Mouse (Mus musculus) heart, embryonic 11.5 days (tissue): ENCODE results near the gene Gm14085. TPM values are rescaled to one million over a fixed set of nuclear protein-coding genes. Genes with fewer than 3 reads are reported as not detected.

ENCODE experiments used
- ATAC-seq: fragments of 200-750 bp; cut with Nextera tagmentation; replicated peaks from 2 replicates; pipeline ENCODE4 v1.8.0; 2017; ENCODE audit warnings: moderate library complexity; ENCODE audit not compliant: insufficient number of reproducible peaks, low FRiP score, low TSS enrichment
- H3K27ac ChIP-seq: fragments of 300-500 bp; sonication (generic); 2 replicates; pipeline ENCODE4 v1.5.1; 2014; ENCODE audit warnings: mild to moderate bottlenecking, low read depth, low read length
- H3K27me3 ChIP-seq: fragments of 300-500 bp; sonication (generic); 2 replicates; pipeline ENCODE4 v1.6.1; 2014; ENCODE audit warnings: mild to moderate bottlenecking, low read length, mixed read lengths; ENCODE audit not compliant: control insufficient read depth, insufficient read depth
- H3K36me3 ChIP-seq: fragments of 300-500 bp; sonication (generic); 2 replicates; pipeline ENCODE4 v1.6.1; 2014; ENCODE audit warnings: mild to moderate bottlenecking, low read length, moderate library complexity, mixed read lengths; ENCODE audit not compliant: control insufficient read depth, insufficient read depth
- H3K4me1 ChIP-seq: fragments of 300-500 bp; sonication (generic); 2 replicates; pipeline ENCODE4 v1.6.1; 2014; ENCODE audit warnings: low read length; ENCODE audit not compliant: control insufficient read depth, insufficient read depth
- H3K4me2 ChIP-seq: fragments of 300-500 bp; sonication (generic); 2 replicates; pipeline ENCODE4 v1.6.1; 2014; ENCODE audit warnings: mild to moderate bottlenecking, moderate library complexity
- H3K4me3 ChIP-seq: fragments of 300-500 bp; sonication (generic); 2 replicates; pipeline ENCODE4 v1.5.1; 2014; ENCODE audit warnings: low read depth, low read length
- H3K9ac ChIP-seq: fragments of 300-500 bp; sonication (generic); 2 replicates; pipeline ENCODE4 v1.6.1; 2014; ENCODE audit warnings: mild to moderate bottlenecking, low read depth, low read length, moderate library complexity
- H3K9me3 ChIP-seq: fragments of 300-500 bp; sonication (generic); replicated peaks from 2 replicates; pipeline ENCODE4 v1.6.1; 2016; ENCODE audit warnings: low read length; ENCODE audit not compliant: control insufficient read depth
- WGBS: fragments of 180-500 bp; shearing (Covaris S2); extraction: QIAGEN DNeasy Blood & Tissue Kit; methylation state at CpG from one replicate; pipeline ENCODE4 v1.1.7; 2014; ENCODE audit not compliant: insufficient replicate concordance; 5-methylcytosine and 5-hydroxymethylcytosine counted together
- polyA plus RNA-seq: library from polyadenylated mRNA; unstranded; fragments of >200 nt; fragmentation: Nextera tagmentation; extraction: Ambion mirVana; gene quantifications from 2 replicates; pipeline ENCODE4 v1.2.1, GENCODE M21; 2014

Gene Gm14085
- polyA plus RNA-seq, 1 experiment from 2014 or later = not detected

DNA sequence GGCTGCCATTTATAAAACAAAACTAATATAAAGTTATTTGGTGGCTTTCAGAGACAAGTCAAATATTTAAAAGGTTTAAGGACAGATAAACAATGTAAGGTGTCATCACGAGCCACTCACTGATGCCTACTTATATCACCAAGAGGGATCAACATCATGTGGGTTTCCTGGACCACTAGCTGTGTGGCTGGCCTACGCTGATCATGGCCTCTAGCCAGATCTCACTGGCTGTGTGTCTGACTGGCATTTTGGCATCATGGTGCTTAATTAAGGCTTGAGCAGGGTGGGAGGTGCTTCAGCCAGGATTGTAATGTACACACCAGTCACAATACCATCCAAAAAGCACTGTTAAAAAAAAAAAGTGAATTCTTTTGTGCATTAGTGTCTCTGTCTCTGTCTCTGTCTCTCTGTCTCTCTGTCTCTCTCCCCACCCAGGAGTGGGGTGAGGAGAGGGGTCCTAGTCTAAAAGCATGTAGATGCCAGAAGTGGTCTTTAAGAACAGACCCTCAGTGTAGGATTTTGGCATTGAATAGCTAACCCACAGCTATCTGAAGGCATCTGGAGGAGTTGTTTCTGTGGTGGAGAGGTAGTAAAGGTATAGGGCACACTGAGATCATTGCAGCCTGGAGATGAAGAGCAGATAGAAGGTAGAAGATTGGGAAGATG, 47.5 kb downstream of the Gm14085 start:
- ATAC-seq = no peak
- no peaks in the 10 kb centered on the region for H3K36me3 ChIP-seq
- no peak overlapping the region for H3K4me3 ChIP-seq
- 75% methylated on average over 2 of the region's 2 CpGs for WGBS
- H3K27ac ChIP-seq = no peak overlapping the region
- H3K4me1 ChIP-seq = no peaks in the 10 kb centered on the region
- H3K27me3 ChIP-seq = no peaks in the 10 kb centered on the region
- H3K4me2 ChIP-seq = no peak overlapping the region
- H3K9ac ChIP-seq = no peak overlapping the region
- H3K9me3 ChIP-seq = no peaks in the 10 kb centered on the region

DNA sequence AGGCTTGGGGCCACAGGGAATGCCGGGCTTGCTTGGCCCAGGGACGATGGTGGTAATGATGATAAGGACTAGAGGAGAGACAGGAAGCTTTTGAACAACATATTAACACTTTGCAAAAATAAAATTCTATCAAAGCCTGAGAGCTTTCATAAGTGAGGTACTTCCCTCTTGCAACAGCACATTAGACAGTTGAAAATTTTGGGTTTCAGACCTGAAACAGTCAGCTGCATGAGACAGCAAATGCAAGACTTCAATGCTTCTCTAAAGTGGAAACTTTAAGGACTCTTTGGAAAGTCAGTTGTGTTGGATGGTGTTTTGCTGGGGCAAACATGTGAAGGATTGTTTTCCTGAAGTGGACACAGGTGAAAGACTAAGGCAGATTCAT, 48.1 kb downstream of the Gm14085 start:
- H3K4me2 ChIP-seq = no peak overlapping the region
- WGBS = 79% methylated on average over 2 of the region's 2 CpGs
- H3K36me3 ChIP-seq = no peaks in the 10 kb centered on the region
- H3K4me1 ChIP-seq = no peaks in the 10 kb centered on the region
- H3K27ac ChIP-seq = no peak overlapping the region
- no peaks in the 10 kb centered on the region for H3K9me3 ChIP-seq
- ATAC-seq = no peak
- H3K9ac ChIP-seq = no peak overlapping the region
- H3K27me3 ChIP-seq = no peaks in the 10 kb centered on the region
- no peak overlapping the region for H3K4me3 ChIP-seq

DNA sequence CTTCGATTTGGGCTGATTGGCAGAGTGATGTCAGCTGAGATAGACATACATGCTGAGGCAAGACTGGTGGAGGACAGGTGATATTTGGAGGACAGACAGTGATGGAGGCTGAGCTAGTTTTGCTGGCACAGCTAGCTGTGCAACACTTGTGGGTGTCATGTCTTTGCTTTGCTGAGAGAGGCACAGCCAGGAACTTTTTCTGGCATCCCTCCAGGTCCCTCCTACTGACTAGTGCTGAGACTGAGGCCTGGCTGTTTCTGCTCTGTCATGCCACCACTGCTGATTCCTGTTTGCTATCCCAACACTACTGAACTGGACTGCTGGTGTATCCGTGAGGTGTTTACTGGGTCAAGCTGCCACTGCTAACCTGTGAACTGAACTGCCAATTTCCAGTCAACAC, 48.6 kb downstream of the Gm14085 start:
- ATAC-seq = no peak
- no peak overlapping the region for H3K27ac ChIP-seq
- no peak overlapping the region for H3K4me2 ChIP-seq
- no peak overlapping the region for H3K4me3 ChIP-seq
- H3K4me1 ChIP-seq = no peaks in the 10 kb centered on the region
- WGBS = 76% methylated on average over 2 of the region's 2 CpGs
- no peaks in the 10 kb centered on the region for H3K27me3 ChIP-seq
- no peaks in the 10 kb centered on the region for H3K9me3 ChIP-seq
- no peaks in the 10 kb centered on the region for H3K36me3 ChIP-seq
- no peak overlapping the region for H3K9ac ChIP-seq

DNA sequence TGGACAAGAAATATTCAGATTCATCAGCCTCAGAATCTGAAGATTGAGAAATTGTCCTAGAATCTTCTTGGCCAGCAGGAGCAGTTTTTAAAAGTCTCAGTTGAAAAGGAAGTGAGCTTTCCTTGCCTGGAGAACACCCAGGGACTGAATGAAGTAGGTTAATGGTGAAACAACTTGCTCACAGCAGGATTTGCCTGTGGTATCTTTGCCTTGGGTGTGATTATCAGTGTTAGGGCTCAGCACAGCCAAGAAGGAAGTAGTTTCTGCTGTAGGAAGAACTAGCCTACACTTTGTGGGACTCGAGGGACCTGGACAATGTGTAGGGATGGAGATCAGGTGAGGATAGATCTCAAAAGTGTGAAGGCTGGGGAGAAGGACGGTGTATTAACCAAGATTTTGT, 49.9 kb downstream of the Gm14085 start:
- Histone ChIP-seq H3K36me3 (no peaks in the 10 kb centered on the region), H3K9ac (no peak overlapping the region), H3K27me3 (no peaks in the 10 kb centered on the region), H3K27ac (no peak overlapping the region), H3K4me3 (no peak overlapping the region), H3K4me1 (no peaks in the 10 kb centered on the region), H3K9me3 (no peaks in the 10 kb centered on the region), H3K4me2 (no peak overlapping the region)
- no peak for ATAC-seq
- WGBS = 57% methylated on average over 2 of the region's 2 CpGs

DNA sequence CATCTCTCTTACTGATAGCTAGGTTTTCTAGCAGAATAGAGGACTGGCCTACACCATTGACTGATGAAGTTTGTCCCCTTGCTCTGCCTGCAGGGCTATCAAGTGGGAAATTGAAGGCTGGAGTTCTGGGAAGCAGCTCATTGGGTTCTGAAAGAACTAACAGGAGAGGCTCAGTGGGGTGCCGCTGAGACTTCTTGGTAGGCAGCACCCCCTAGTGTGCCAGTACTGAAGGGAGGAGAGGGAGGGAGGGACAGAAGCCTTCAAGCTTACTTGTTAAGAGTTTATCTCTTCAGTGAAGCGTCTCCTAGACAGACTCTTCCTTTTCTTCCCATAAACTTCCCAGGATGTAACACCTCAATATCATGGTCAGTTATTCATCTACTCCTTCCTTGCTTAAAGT, 73.6 kb downstream of the Gm14085 start:
- Histone ChIP-seq H3K4me2 (no peak overlapping the region), H3K4me1 (no peaks in the 10 kb centered on the region), H3K27me3 (no peaks in the 10 kb centered on the region), H3K36me3 (no peaks in the 10 kb centered on the region), H3K9ac (no peak overlapping the region), H3K9me3 (no peaks in the 10 kb centered on the region), H3K4me3 (no peak overlapping the region), H3K27ac (no peak overlapping the region)
- no peak for ATAC-seq
- 29% methylated on average over 2 of the region's 2 CpGs for WGBS

DNA sequence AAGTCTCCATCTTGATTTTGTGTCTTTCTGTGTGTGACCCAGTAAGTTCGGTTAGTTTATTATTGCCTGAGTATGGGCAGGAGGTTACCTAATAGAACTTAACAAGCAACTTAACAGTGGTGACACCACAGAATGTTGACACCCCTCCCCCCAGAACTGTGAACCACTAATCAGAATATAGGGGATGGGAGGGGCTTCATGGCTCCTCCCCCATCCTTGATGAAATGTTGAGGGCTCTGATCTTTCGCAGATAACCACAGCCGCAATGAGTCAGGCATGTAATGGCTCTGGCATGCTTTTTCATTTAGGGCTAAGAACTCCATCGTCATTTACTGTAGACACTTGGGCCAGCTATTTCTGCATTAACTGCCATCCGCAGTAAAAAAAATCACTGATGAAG, 76.5 kb downstream of the Gm14085 start:
- Histone ChIP-seq H3K4me1 (no peaks in the 10 kb centered on the region), H3K9ac (no peak overlapping the region), H3K9me3 (no peaks in the 10 kb centered on the region), H3K36me3 (no peaks in the 10 kb centered on the region), H3K27me3 (no peaks in the 10 kb centered on the region), H3K27ac (no peak overlapping the region), H3K4me2 (no peak overlapping the region), H3K4me3 (no peak overlapping the region)
- WGBS = 83% methylated on average over 5 of the region's 5 CpGs
- ATAC-seq = no peak

DNA sequence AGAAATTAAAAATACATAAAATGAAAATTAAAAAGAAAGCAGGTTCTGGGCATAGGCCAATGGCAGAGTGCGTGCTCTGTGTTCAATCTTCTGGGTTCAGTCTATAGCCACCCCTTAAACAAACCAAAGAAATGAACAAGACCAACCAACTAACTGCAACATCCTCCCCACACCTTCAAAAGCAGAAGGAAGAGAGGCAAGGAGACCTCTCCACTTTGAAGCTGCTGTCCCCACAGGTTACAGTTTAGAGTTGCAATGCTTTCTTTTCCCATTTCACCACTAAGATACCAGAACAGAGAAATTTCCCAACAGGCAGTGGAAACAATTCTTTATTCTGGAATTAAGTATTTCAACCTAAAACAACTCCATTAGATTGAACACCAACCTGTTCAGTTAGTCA, 77.5 kb downstream of the Gm14085 start:
- no peak overlapping the region for H3K9ac ChIP-seq
- H3K27ac ChIP-seq = no peak overlapping the region
- H3K4me3 ChIP-seq = no peak overlapping the region
- H3K27me3 ChIP-seq = no peaks in the 10 kb centered on the region
- no peaks in the 10 kb centered on the region for H3K4me1 ChIP-seq
- H3K36me3 ChIP-seq = no peaks in the 10 kb centered on the region
- H3K9me3 ChIP-seq = no peaks in the 10 kb centered on the region
- 85% methylated on average over 1 of the region's 1 CpGs for WGBS
- H3K4me2 ChIP-seq = no peak overlapping the region
- ATAC-seq = no peak

DNA sequence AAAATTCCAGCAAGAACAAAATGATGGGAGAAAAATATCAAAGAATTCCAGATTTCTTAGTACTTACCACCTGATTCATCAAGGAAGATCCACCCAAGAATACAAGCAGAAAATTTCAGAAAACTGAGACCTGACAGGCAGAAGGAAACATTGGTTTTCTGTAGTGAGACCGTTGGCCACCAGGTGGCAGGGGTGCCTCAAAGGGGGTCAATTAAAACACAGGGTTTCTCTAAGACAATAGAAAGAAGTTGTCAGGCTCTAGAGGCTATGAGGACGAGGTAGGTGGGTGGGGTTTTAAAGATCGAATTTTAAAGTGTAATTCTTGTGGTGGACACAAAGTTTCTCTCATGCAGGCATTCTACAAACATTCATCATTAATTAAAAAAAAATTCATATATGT, 84.7 kb downstream of the Gm14085 start:
- Histone ChIP-seq H3K9me3 (no peaks in the 10 kb centered on the region), H3K27ac (no peak overlapping the region), H3K9ac (no peak overlapping the region), H3K27me3 (no peaks in the 10 kb centered on the region), H3K4me2 (no peak overlapping the region), H3K36me3 (no peaks in the 10 kb centered on the region), H3K4me3 (no peak overlapping the region), H3K4me1 (no peaks in the 10 kb centered on the region)
- no peak for ATAC-seq
- 9% methylated on average over 3 of the region's 3 CpGs for WGBS

DNA sequence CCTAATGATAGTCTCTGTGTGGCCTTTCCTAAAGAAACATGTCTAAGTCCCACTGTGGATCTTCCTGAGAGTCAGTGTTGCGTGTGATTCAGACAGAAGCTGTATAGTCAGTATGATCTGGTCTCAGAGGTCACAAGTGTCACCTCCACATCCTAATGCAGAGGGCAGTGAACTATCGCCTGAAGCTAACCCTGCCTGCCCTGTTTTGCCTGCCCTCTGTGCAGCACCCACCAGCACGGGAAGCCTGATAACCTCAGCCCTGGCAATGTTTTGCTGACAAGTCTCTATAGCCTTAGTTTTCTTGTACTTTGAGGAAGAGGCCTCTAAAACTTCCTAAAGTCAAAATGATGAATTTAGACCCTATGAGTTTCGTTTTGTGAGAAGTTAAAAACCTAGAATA, 85.7 kb downstream of the Gm14085 start:
- no peak overlapping the region for H3K27ac ChIP-seq
- H3K27me3 ChIP-seq = no peaks in the 10 kb centered on the region
- no peak overlapping the region for H3K4me3 ChIP-seq
- no peaks in the 10 kb centered on the region for H3K36me3 ChIP-seq
- 58% methylated on average over 4 of the region's 4 CpGs for WGBS
- no peak for ATAC-seq
- no peak overlapping the region for H3K9ac ChIP-seq
- no peaks in the 10 kb centered on the region for H3K9me3 ChIP-seq
- peaks cover under 1% of the 10 kb centered on the region; the same call in 1 of the 2 replicates for H3K4me1 ChIP-seq
- H3K4me2 ChIP-seq = no peak overlapping the region
